Mouse (Mus musculus): ENCODE results near the gene Slamf8.

- no peak for TF ChIP-seq CTCF (IDR thresholded peaks at IDR 0.05; ENCODE audit: borderline replicate concordance, control insufficient read depth, extremely low read depth, insufficient read depth, low read length, poor library complexity)
- TF ChIP-seq POLR2A (IDR thresholded peaks at IDR 0.05; ENCODE audit: control insufficient read depth, extremely low read depth, insufficient read depth, low read length, poor library complexity) = no peak
Observed at GRCm38 (mm10) chr1:172611304-172611703, 20.9 kb upstream of the Slamf8 start.
